Mouse (Mus musculus): ENCODE results near the gene Mmp27.

Mmp27 gene

GRCm38 (mm10) chr9:7602982-7603742, 32.0 kb downstream of the Mmp27 start:
- peak; percentile 84 for DNase-seq (ENCODE audit: low spot score)

- DNase-seq (ENCODE audit: low spot score): no peak
These were observed 32.8 kb downstream of the Mmp27 start for GRCm38 (mm10) chr9:7604005-7604404.

DNA sequence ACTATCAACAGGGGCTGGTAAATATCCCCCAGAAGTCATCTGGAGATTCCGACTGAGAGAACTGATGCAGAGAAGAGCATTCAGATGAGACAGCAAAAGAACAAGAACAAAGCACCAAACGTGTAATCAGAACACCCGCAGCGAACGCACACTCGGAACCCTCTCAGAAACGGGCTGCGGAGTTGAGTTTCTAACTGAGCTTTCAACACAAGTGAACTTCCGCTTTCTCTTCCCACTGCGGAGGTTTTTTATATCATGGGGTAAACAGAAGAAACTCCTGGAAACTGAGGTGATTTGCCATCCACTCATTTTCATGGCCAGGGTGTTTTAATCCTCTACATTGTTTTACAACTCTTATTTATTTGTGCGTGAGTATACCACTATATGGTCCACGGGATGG, 34.4 kb downstream of the Mmp27 start:
- DNase-seq (ENCODE audit: low spot score): no peak

DNA sequence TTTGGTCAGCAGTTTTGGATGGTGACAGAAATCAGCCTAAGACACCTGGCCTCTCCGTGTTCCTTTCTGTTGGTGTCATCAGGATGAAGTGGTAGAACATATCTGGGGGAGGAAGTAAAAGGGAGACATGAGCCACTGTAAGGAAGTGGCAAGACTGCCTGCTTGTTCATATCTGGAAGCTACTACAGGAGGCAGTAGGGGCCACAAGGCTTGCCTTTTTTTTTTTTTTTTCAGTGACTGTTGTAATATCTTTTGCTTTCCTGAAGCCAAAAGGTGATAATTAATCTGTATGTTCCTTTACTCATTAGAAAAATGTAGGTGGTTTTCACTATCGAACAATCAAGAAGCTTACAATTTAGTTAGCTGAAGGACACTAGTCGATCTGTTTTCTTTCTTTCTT, 51.4 kb downstream of the Mmp27 start:
- no peak for DNase-seq (ENCODE audit: low spot score)

DNA sequence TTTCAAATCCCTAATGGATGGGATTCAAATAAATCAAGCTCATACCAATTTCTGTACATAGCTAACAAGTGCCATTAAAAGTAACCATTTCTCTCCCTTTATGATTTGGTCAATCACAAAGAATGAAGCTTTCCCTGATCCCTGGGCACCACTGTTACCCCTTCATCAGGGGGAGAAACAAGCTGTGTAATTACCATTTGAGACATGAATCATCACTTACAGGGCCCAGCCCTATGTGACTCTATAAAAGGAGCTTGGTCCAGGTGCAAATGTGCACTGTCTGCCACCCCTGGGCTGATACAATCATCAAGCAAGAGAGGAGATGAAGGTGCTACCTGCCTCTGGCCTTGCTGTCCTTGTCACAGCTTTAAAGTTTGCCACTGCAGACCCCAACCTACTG, 56.7 kb downstream of the Mmp27 start, which contains the start of gene Mmp20:
Mmp20 (plus strand) TSS at position 301 of the 400 bp plus-strand sequence.
- DNase-seq (ENCODE audit: low spot score): no peak

All from embryo, embryonic 10.5 days (tissue).